Mouse (Mus musculus): Measurements from ENCODE around the gene Stk38l.

DNA sequence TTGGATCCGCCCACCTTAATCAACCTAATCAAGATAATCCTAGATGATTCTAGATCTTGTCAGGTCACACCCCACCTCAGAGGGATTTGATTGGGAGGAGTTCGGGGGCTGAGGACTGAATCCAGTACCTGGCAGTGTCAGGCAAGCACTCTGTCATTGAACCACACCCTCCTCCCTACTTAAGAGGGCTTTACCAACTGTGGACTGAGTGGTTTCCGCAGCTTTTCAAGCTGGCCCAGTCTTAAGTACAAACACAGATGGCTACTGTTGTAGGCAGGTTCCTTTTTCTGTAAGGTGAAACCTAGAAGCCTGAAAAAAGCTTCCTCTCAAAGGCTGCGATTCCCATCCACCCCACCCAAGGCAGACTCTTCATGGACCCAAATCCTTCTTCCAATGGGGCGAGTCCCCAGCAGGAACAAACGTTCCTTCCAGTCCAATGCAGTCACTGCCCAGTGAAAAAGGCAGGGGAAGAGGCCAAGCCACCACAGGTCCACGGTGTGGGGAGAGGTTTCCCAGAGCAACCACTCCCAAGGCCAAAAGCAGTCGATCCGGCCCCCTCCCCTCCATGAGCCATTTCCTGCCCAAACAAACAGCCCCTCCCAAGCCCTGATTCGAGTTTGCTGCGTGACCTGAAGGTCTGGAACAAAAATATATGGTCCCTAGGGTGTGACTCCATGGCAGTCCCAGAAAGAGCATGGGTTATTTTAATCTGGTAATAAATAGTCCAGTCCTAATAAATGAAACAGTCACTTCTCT, 22.5 kb upstream of the Stk38l start:
- TF ChIP-seq CTCF (IDR thresholded peaks at IDR 0.05; ENCODE audit: borderline replicate concordance, extremely low read depth, insufficient read depth, insufficient read length) (no peak), POLR2A (IDR thresholded peaks at IDR 0.05; ENCODE audit: borderline replicate concordance, extremely low read depth, insufficient read depth, insufficient read length, poor library complexity, severe bottlenecking) (no peak)

Measured in brain, embryonic 14.5 days (tissue).